Mouse (Mus musculus) kidney, postnatal 4 days (tissue): ENCODE measurements around the gene Eml3.
"Not testable (repeated sequence)": the region's sequence is repeated elsewhere in the genome, so short reads cannot be mapped to it uniquely, and the experiment has no call there.

Experiments
- DNase-seq, 2 experiments: peaks; one replicate each; pipeline ENCODE4 v3.0.0; 2021; ENCODE audit warnings: mixed read lengths in 2 of 2

Eml3 gene

DNA sequence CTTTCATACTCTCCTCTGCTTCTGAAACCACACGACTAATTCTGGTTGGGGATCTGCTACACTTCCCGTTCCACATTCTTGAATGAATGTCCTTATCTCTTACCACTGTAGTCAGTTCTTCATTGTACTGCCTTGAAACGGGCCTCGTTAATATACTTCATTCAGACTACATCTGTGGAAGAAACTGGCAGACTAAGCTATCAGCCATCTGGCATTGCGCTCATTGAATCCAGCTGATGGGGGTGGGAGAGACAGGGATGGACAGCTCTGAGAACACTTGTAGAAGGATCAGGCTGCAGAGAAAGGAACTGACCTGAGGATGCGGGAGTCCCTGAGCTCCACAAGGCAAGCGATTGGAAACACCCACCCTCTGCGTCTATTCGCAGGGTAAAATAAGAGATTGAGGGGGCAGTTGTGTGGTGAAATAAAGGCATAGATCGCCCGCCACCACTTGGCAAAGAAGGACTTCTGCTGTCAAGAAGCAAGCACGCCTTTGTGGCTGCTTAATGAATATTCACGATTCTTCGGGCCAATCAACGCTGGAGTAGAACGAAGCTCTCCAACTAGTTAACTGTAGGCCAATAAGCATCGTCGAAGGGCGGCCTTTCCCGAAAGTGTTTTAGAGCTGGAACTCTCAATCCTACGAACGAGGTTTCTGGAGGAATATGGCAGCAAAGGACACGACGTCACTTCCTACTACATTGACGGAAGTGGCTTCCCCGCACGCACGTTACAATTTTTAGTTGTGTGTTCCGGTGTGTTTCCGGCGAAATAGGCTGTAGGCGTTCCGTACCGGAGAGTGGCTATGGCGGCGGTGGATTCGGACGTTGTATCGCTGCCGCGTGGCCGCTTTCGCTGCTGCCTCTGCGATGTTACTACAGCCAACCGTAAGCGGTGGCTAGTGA lies 24.0 kb downstream of the Eml3 start, which contains the start of gene Tut1:
TSS of gene Tut1 (plus strand) at position 713 of the 905 bp plus-strand sequence.
- peak; percentile 89 to 92 for DNase-seq

DNA sequence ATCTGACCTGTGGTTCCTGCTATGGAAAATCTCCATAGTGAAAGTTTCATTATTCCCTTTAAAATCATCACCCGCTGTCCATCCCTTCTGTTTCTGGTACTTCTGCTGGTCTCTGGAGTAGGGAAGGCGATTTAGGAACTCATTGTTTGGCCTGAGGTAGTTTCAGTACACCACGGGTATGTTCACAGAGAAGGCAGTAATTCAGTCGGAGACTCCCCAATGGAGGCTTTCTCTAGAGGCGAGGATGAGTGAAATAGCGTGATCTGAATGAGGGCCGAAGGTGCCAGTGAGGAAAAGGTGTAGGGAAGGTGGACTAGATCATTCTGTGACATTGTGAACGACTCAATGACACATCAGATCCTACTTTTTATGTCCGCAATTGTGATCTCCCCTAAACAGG lies 24.8 kb downstream of the Eml3 start:
- no peak for DNase-seq

DNA sequence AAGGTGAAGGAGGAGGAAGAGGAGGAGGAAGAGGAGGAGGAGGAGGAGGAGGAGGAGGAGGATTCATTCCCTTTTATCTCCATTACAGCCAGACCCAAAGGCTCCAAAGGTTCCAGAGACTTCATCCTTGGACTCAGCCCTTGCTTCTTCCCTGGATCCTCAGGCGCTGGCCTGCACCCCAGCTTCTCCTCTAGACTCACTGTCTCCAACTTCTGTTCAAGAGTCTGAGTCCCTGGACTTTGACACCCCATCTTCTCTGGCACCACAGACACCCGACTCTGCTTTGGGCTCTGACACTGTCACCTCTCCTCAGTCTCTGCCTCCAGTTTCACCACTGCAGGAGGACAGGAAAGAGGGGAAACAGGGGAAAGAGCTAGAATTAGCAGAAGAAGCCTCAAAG lies 32.9 kb downstream of the Eml3 start:
- DNase-seq = no peak

DNA sequence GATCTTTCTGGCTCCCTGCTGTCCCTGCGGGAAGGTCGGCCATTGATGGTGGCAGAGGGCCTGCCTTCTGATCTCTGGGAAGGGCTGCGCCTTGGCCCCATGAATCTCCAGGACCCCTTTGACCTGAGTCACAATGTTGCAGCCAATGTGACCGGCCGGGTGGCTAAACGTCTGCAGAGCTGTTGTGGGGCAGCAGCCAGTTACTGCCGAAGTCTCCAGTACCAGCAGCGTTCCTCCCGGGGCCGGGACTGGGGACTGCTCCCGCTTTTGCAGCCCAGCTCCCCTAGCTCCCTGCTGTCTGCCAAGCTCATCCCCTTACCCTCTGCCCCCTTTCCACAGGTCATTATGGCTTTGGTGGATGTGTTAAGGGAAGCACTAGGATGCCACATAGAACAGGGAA lies 35.7 kb downstream of the Eml3 start:
- DNase-seq = no peak

DNA sequence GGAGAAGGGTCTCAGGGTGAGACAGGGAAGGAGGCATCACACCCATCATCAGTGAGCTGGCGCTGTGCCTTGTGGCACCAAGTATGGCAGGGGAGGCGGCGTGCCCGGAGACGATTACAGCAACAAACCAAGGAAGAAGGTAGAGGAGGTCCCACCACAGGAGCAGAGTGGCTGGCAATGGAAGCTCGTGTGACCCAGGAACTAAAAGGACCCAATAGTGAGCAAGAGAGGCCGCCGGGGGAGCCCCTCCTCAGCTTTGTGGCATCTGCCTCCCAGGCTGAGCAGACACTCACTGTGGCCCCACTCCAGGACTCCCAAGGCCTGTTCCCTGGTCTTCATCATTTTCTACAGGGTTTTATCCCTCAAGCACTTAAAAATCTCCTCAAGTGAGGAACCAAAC lies 36.4 kb downstream of the Eml3 start:
- DNase-seq = peak; percentile 35 to 40

DNA sequence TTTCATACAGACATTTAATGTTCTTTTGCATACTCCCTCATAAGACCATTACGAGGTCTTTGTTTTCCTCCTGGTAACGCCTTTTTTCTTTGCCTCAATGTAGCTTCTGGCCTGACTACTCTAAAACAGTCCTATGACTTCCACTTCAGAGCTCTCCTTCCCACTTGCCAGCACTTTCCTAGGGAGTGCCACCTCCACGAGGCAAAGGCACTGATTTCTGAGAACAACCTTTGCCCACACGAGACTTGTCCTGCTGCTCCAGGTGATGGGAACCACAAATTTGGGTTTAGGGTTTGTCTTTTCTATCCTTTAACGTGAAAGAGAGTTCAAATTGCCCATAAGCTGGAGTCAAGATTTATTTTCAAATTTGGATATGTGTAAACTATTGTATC lies 36.8 kb downstream of the Eml3 start:
- no peak for DNase-seq

DNA sequence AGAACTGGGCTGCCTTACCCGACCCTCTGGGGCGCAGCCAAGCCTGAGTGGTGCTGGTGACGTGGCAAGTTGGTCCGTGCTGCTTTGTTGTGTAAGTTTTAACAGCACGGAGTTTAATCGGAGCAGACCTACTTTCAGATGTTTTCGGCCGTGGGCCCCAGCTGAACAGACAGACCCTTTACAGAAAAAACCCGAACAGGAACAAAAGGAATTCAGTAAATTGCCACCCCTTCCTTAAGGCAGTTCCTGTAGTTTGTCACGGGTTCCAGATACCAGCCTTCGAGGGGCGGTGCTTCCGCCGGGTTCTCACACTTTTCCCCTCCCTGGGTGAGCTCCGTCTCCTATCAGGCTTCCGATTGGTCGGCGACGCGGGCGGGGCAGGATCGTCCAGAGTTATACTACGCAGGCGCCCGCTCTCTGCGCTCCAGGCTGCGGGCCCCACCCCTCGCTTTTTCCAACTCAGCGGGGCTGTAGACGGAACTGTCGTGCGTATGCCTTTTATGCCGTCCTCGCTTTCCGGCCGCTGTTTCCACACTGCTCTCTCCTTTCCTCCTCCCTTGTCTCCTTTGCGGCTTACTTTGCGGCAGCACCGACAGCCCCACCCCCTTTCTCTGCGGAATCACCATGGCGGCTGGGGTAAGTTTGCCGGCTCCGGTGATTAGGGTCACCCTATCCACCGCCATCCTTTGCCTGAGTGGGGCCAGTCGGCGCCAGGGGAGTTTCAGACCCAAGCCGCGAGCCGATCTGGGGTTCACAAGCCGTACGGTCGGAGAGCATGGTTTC lies 37.4 kb downstream of the Eml3 start, which contains the start of gene Eef1g:
TSS of gene Eef1g (plus strand) at position 452 of the 783 bp plus-strand sequence.
- peak; percentile 98 to 100 for DNase-seq

DNA sequence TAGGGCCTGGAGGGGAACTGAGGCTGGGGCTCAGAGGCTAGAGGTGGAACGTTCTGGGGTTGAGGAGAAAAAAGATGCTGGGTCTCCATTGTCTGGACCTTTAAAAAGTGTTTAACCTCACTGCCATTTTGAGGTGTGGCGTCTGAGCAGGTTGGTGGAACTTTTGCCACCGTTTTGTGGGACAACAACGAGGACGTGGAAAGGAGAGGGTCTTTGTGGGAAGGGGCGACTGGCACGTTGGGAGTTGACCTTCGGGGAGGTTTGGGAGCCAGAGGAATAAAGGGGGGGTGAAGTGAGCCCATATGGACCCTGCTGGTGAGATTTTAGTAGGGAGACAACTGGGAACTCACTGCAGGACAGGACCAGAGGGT lies 38.0 kb downstream of the Eml3 start:
- no peak for DNase-seq

DNA sequence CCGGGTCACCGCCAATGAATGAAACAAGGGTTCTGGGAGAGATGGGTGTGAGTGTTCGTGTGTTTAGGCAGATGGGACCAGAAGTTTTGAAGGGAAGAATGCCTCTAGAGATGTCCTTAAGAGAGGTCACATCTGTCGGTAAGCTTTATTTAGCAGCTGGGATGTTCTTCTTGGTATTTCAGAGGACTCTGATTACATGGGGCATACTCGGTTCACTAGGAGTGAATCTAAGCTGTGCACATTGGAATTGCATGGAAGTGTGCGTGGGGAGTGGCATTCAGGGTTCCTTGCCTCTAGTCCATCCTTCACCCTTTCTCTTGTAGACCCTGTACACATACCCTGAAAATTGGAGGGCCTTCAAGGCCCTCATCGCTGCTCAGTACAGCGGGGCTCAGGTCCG lies 38.5 kb downstream of the Eml3 start:
- no peak for DNase-seq

DNA sequence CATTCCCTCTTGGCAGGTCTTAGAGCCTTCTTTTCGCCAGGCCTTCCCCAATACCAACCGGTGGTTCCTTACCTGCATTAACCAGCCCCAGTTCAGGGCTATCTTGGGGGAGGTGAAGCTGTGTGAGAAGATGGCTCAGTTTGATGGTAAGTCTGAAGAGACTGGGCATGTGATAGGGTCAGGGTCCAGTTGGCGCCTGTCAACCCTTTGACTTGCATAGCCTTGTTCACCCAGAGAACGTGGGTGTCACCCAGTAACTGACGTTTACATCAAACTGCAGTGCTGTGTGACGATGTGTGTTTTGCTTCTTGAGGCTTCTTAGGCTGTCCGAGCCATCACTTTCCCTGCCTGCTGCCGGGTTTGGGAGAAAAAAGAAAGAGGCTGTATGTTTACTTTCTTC lies 43.1 kb downstream of the Eml3 start:
- not testable (repeated sequence) for DNase-seq

DNA sequence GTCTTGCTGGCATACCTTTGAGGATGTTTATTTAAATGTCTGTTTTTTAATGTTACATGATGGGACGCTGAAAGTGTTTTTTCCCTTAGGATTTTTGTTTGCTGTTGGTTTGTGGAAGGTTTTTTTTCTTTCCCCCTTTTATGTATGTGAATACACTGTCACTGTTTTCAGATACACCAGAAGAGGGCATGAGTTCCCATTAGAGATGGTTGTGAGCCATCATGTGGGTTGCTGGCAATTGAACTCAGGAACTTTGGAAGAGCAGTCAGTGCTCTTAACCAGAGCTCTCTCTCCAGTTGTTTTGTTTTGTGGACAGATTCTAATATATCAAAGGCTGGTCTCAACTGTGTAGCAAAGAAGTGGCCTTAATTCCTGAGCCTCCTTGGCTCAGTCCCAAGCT lies 45.3 kb downstream of the Eml3 start:
- DNase-seq = no peak

DNA sequence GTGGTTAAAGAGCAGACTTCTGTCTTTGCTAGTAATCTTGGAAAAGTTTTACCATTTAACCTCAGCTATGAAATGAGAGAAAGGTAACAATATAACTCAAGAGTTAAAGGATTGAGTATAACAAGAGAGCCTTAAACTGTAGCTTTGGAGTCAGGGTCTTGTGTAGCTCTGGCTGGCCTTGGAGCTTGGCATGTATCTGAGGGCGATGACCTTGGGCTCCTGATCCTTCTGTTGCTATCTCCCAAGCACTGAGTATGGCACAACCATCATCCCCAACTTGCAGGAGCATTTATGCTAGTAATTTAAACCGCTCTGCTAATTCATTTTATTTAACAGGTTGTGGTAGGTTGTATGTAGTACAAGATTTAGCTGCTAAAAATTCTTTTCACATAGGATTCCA lies 46.1 kb downstream of the Eml3 start:
- no peak for DNase-seq

DNA sequence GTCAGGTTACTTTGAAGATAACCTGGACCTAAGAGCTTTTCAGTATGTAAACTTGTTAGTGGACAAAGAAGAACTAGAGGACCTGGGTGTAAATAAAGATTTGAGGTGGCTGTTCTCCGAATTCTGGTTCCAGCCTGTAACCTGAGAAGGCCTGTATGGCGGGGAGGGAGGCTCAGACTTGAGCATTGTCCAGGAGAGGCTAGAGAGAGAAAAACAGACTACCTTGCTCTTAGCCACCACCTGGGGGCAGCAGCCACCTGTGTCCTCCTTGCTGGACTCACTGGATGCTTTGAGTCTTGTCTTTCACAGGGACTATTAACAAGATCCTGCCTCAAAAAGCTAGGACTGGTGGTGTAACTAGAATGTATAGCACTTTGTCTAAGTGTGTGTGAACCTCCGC lies 47.2 kb downstream of the Eml3 start:
- DNase-seq = peak; percentile 65 to 74

DNA sequence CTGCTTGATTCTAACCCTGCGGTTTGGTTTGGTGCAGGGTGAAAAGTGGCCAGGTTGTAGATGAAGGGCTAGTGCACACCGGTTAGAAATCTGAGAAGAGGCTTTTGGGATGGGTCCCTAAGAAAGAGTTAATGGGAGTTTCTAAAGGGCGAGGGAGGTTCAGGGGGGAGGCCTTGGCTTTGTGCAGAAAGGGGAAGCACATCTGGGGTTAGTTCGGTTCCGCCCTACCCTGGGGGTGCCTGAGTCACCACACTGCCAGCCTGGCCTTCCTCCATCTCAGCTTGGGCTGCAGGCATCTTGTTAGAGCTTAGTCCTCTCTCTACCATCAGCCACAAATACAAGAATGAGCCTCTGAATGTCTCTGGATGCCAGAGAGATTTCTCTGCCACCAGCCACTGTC lies 51.4 kb downstream of the Eml3 start:
- DNase-seq = no peak

DNA sequence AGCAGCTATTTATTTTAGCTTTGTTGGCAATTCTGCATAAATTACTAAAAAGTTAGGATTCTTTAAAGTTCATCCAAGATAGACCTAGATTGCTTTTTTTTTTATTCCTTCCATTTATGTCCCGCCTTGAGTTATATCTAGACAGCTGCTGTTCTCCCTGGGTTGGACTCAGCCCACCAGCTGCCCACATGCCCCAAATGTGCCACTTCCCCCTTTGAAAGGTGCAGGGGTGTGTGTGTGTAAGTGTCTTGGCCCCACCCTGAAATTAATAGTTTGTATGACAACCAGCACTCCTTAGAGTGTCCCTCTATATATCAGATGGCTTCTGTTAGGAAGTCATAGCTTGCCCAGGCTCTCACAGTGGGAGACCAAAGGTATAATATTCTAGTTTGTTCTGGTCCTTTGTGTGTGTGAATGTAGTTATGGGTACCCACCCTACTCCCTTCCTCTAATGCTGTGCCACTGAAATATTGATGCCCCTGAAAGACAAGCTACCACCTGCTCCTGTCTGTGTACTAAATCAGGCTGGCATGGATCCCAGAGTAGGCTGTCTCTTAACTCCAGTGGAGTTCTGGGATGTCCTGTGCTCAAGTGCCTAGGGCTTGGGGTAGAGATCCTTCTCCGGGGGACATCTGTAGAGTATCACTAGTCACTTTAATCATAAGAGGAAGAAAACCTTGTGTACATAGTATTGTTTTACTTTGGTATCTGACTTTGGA lies 52.3 kb downstream of the Eml3 start:
- no peak for DNase-seq

DNA sequence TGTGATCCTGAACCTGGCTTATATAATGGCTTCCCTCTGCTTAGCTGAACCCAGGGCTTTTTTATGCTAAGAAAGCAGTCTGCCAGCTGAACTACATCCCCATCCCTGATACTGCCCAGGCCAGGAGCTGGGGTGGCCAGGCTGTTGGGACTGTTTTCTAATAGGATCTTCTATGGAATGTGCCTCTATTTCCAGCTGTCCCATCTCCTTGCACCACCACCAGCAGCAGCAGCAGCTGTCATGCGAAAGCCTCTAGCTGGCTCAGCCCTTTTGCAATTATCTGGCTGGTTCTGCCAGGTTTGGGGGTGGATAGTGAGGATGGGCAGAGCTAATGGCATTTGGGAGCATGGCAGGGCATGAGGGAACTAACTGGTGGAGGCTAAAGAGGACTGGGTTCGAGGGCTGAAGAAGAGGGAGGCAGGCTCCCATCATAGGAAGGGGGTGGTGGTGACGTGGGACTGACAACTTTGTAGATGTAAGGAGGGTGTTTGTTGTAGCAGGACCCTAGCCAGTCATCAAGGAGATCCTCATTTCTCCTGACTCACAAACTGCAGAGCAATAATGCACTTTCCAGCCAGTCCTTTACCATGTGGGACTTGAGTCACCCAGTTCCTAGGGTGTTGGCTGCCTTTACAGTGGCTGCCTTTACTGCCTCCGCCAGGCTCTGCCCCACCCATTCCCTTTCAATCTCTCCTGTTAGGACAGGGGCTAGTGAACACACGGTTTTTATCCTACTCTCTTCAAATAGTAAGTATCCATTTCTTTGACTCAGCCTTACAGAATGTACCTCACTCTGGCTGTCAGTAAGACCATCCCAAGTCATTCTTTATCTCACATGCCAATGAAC lies 53.2 kb downstream of the Eml3 start:
- DNase-seq = no peak

DNA sequence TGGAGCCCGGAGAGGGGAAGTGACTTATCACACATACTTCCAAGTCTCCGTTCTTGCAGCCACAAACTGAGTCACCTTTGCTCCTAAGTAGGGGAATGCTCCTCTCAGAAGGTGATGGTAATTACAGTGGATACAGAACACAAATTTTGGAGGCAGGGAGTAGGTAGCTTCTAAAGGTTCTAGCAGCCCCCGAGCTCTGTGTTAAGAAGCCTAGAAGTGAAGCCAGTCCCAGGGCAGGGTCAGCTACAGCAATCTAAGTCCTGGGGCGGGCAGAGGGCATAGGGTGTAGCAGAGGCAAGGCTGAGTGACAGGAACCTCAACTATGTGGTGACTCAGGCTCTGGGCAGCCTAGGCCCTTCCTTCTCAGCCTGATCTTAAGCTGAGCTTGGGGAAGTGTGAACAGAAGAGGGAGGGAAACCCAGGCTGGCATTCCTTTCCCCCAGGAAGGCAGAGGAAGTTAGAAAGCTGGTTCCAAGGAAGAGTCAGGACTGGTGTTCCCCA lies 53.8 kb downstream of the Eml3 start:
- DNase-seq = no peak

DNA sequence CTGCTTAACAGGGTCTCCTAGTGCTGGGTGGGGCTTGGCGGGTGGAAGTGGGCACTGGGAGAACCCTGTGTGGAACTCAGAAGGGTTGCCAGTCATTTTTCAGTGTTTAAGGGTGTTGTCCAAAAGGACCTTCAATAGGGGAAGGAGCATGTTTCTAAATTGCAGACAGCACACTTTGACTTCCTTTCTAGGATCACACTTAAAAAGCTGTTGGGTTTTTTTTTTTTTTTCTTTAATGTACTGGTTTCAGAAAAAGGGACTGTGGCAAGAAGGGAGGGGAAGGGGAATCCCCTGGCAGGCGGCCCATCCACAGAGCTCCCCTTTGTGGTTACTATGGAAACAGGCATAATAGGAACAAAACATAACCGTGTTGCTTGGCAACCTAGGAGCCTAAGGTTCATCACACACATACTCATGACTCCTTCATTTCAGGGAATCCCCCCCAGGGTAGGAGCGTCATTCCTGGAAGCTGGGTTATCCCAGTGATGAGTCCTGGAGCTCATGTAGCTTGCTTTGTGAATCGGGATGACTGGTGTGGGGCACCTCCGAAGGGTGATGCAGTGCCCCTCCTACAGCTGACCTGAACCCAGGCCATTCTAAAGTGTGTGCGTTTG lies 55.0 kb downstream of the Eml3 start:
- peak; percentile 68 to 78 for DNase-seq

DNA sequence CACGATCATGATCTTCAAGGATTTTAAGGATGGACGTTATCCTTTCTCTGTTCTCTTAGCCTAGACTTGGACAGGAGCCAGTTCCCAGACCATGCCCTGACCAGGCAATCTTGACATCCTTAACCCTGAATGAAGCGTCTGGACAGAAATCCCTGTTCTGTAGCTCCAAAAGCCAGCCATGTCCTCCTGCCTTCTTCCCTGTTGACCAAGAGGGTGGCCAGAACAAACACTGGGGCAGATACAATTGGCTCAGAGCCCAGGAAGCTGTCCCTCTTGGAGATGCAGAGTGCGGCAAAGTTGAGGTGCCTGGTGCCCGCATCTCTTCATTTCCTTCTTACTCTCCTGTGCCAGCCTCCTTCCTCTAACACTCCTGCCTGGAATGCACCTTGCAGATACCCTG lies 56.5 kb downstream of the Eml3 start:
- DNase-seq = no peak

DNA sequence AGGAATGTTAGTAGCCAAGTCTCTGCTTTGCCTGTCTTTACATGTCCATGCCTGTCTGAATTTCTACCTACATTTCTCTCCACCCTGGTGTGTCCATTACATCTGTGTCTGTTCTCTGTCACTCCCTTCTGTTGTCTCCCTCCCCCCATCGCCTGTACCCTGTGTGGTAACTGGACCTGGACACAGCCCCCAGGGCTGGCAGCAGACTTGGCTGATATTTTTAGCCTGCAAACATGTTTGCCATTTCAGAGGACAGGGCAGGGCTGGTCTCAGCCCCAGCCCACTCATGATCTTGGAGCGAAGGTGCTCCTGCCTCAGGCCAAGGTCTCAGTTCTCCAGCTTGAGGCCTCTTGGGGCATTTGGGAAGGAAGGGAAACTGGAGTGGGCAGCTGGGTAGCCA lies 58.5 kb downstream of the Eml3 start:
- no peak for DNase-seq

DNA sequence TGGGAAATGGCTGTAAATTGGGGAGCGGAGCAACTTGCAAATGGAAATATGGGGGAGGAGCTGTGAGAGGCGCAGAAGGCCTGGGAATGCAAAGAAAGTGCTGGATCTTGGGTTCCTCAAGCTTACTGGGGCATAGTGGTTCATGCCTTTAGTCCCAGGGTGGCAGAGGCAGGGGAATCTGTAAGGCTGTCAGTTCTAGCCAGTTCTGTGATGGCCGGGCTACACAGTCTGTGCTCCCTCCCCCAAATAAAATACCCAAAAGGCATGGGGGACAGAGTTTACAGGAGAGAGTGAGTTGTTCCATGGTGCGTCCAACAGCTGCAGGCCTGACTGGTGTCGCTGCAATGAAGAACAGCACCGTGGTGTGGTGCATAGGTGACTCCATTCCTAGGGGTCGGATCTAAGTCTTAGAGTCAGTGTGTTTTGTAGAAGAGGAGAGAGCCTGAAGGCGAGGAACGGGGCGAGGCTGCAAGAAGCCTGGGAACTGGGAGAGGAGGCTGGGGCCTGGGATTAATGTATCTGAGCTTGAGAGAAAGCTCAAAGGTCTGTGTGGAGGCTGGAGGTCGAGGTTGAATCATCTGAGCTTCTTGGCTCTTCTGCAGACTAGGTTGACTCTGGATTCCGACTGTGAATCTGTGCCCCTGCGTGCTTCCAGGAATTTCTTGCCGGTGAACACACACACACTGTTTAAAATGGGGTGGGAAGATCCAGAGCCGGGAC lies 59.2 kb downstream of the Eml3 start:
- DNase-seq = peak in 1 of 2 experiments; percentile 56
